Mouse (Mus musculus) stomach, postnatal 0 days (tissue): ENCODE data around the gene Lonrf2. TPM values are rescaled to one million over a fixed set of nuclear protein-coding genes. Genes with fewer than 3 reads are reported as not detected.

Experiments
- ATAC-seq: fragments of 200-750 bp; cut with Nextera tagmentation; 2 replicates; pipeline ENCODE4 v1.8.0; 2017; ENCODE audit not compliant: low FRiP score, low TSS enrichment
- DNase-seq: peaks from one replicate; pipeline ENCODE4 v3.0.0-alpha.2; 2016; ENCODE audit warnings: low spot score
- H3K27ac ChIP-seq: fragments of 300-500 bp; sonication (generic); replicated peaks from 2 replicates; pipeline ENCODE4 v1.5.1; 2014; ENCODE audit warnings: mild to moderate bottlenecking, control low read depth
- H3K27me3 ChIP-seq: fragments of 300-500 bp; sonication (generic); 2 replicates; pipeline ENCODE4 v1.6.1; 2014; ENCODE audit warnings: low read length; ENCODE audit not compliant: control insufficient read depth, insufficient read depth
- H3K36me3 ChIP-seq: fragments of 300-500 bp; sonication (generic); 2 replicates; pipeline ENCODE4 v1.6.1; 2014; ENCODE audit warnings: low read length, mixed read lengths; ENCODE audit not compliant: control insufficient read depth, insufficient read depth
- H3K4me1 ChIP-seq: fragments of 300-500 bp; sonication (generic); replicated peaks from 2 replicates; pipeline ENCODE4 v1.6.1; 2014; ENCODE audit warnings: antibody characterized with exemption; ENCODE audit not compliant: control insufficient read depth, insufficient read depth
- H3K4me2 ChIP-seq: fragments of 300-500 bp; sonication (generic); replicated peaks from 2 replicates; pipeline ENCODE4 v1.6.1; 2014; ENCODE audit warnings: low read depth, mild to moderate bottlenecking, control low read depth, moderate library complexity
- H3K4me3 ChIP-seq: fragments of 300-500 bp; sonication (generic); 2 replicates; pipeline ENCODE4 v1.5.1; 2014; ENCODE audit warnings: low read depth, low read length, control low read depth
- H3K9ac ChIP-seq: fragments of 300-500 bp; sonication (generic); 2 replicates; pipeline ENCODE4 v1.6.1; 2014; ENCODE audit warnings: mild to moderate bottlenecking, low read length, control low read depth, mixed read lengths
- H3K9me3 ChIP-seq: fragments of 300-500 bp; sonication (generic); 2 replicates; pipeline ENCODE4 v1.6.1; 2016; ENCODE audit warnings: low read length; ENCODE audit not compliant: control insufficient read depth
- CTCF ChIP-seq: IDR thresholded peaks from 2 replicates; pipeline ENCODE4 v1.5.1; 2016; ENCODE audit warnings: antibody characterized with exemption, low read depth, mild to moderate bottlenecking, moderate library complexity
- EP300 ChIP-seq: optimal IDR thresholded peaks from 2 replicates; pipeline ENCODE3; 2016; ENCODE audit warnings: antibody characterized with exemption
- WGBS: fragments of 180-500 bp; shearing (Covaris S2); extraction: QIAGEN DNeasy Blood & Tissue Kit; methylation state at CpG from one replicate; pipeline ENCODE4 v1.1.7; 2014; 5-methylcytosine and 5-hydroxymethylcytosine counted together
- polyA plus RNA-seq: library from polyadenylated mRNA; unstranded; fragments of >200 nt; fragmentation: Nextera tagmentation; extraction: Ambion mirVana; gene quantifications from 2 replicates; pipeline ENCODE4 v1.2.1, GENCODE M21; 2015

Gene Lonrf2
- polyA plus RNA-seq, 1 experiment from 2014 or later: 0.46 TPM

- H3K36me3 ChIP-seq: no peaks in the 10 kb centered on the region
- 86% methylated on average over 9 of the region's 9 CpGs for WGBS
- DNase-seq: no peak
- no peak overlapping the region for H3K4me3 ChIP-seq
- no peak overlapping the region for H3K9ac ChIP-seq
- H3K9me3 ChIP-seq: no peaks in the 10 kb centered on the region
- no peak for TF ChIP-seq CTCF
- TF ChIP-seq EP300: no peak
- no peaks in the 10 kb centered on the region for H3K27me3 ChIP-seq
- H3K4me2 ChIP-seq: no peak overlapping the region
- no peak for ATAC-seq
- no peak overlapping the region for H3K27ac ChIP-seq
- no peaks in the 10 kb centered on the region for H3K4me1 ChIP-seq
Observed at GRCm38 (mm10) chr1:38860867-38861524, 24.5 kb upstream of the Lonrf2 start.

- Histone ChIP-seq H3K27ac (no peak overlapping the region), H3K36me3 (no peaks in the 10 kb centered on the region), H3K9me3 (no peaks in the 10 kb centered on the region), H3K27me3 (no peaks in the 10 kb centered on the region), H3K4me1 (no peaks in the 10 kb centered on the region), H3K4me3 (no peak overlapping the region), H3K9ac (no peak overlapping the region), H3K4me2 (no peak overlapping the region)
- TF ChIP-seq CTCF (no peak), EP300 (no peak)
- DNase-seq (no peak), ATAC-seq (no peak)
- WGBS: 63% methylated on average over 5 of the region's 5 CpGs
Observed at GRCm38 (mm10) chr1:38860207-38860606, 23.7 kb upstream of the Lonrf2 start.

DNA sequence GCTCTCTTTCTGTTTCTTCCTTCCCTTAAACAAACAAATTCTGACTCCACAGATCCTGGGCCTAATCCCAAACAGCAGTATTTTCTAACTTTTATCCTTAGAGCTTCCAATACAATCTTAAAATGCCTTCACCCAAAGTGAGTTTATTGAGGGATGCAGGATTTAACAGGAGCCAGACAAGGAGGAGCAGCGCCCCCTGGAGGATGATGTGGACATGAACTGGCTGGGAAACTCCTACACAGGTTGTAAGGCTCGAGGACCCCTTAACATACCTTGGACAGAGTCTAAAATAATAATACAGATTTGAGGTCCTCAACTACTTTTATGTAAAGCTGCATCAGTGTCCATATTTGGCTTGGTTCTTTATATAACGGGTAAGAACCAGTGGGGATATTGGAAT, 19.7 kb upstream of the Lonrf2 start:
- Histone ChIP-seq H3K4me1 (no peaks in the 10 kb centered on the region), H3K4me2 (no peak overlapping the region), H3K27me3 (no peaks in the 10 kb centered on the region), H3K4me3 (no peak overlapping the region), H3K9ac (no peak overlapping the region), H3K27ac (no peak overlapping the region), H3K36me3 (no peaks in the 10 kb centered on the region), H3K9me3 (no peaks in the 10 kb centered on the region)
- TF ChIP-seq EP300: no peak
- peak; percentile 80 for TF ChIP-seq CTCF
- DNase-seq (peak; percentile 41), ATAC-seq (no peak)
- WGBS: 20% methylated on average over 3 of the region's 3 CpGs

GRCm38 (mm10) chr1:38852250-38852649, 15.7 kb upstream of the Lonrf2 start:
- DNase-seq (no peak), ATAC-seq (no peak)
- Histone ChIP-seq H3K27me3 (no peaks in the 10 kb centered on the region), H3K4me3 (no peak overlapping the region), H3K9me3 (no peaks in the 10 kb centered on the region), H3K9ac (no peak overlapping the region), H3K4me2 (no peak overlapping the region), H3K4me1 (no peaks in the 10 kb centered on the region), H3K27ac (no peak overlapping the region), H3K36me3 (no peaks in the 10 kb centered on the region)
- no peak for TF ChIP-seq EP300
- no peak for TF ChIP-seq CTCF
- WGBS: 69% methylated on average over 2 of the region's 2 CpGs

DNA sequence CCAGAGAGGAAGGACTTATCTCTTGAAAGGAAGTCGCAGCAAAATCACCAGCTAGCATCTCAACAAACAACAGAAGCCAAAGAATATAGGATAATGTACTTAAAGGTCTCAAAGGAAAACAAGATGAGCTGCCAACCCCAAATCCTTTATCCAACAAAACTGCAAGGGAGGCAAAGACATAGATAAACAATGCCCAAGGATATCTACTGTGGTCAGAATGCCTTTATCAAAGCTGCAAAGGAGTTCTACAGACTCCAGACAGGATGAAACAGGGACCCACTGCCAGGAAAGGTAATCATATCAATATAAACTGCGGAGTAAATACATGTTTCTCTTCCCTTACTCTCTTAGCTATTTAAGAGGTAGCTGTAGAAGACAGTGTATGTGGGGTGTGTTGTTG, 14.1 kb upstream of the Lonrf2 start:
- no peak for ATAC-seq

DNA sequence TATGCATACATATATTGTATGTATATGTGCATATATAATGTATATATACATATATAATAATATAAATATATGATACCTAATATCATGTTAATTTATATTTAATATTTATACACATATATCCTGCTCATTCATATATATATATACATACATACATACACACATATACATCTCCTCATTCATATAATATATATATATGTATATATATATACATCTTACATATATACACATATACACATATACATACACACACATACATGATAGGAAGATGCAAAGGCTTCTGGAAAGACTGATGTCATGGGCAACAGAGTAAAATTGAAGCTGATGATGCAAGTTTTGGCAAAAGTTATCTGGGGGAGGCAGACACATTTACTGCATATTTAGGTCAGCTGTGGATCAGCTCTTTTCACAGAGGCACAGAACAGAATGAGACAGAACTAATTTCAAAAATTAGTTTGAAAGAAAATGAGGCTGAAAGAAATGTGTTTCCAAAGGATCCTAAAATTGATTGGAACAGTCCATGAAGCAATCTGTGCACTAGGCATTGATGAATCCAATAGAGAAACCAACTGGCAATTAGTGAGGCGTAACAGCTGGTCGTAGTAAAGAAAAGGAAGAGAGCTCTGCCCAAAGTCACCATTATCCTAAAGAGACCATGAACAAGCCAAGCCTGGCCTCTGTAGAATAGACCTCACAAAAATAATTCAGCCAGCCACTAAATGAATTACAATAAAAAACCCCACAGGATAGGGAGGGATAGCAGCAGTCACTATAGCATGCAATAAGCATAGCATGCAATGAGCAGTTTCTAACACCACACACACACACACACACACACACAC, 12.2 kb upstream of the Lonrf2 start:
- no peak overlapping the region for H3K27ac ChIP-seq
- no peak for ATAC-seq
- H3K27me3 ChIP-seq: no peaks in the 10 kb centered on the region
- no peak for DNase-seq
- 96% methylated on average over 2 of the region's 2 CpGs for WGBS
- H3K4me3 ChIP-seq: no peak overlapping the region
- no peaks in the 10 kb centered on the region for H3K4me1 ChIP-seq
- no peak overlapping the region for H3K4me2 ChIP-seq
- no peaks in the 10 kb centered on the region for H3K36me3 ChIP-seq
- TF ChIP-seq EP300: no peak
- no peak for TF ChIP-seq CTCF
- H3K9ac ChIP-seq: no peak overlapping the region
- no peaks in the 10 kb centered on the region for H3K9me3 ChIP-seq

More for the DNA sequence above, 14.1 kb upstream of the Lonrf2 start:
- H3K4me1 ChIP-seq: no peaks in the 10 kb centered on the region
- 76% methylated on average over 2 of the region's 2 CpGs for WGBS
- no peak overlapping the region for H3K4me3 ChIP-seq
- no peak overlapping the region for H3K4me2 ChIP-seq
- no peaks in the 10 kb centered on the region for H3K27me3 ChIP-seq
- no peak for DNase-seq
- no peaks in the 10 kb centered on the region for H3K36me3 ChIP-seq
- TF ChIP-seq EP300 (no peak), CTCF (no peak)
- H3K9ac ChIP-seq: no peak overlapping the region
- H3K9me3 ChIP-seq: no peaks in the 10 kb centered on the region
- H3K27ac ChIP-seq: no peak overlapping the region
